Mouse (Mus musculus): ENCODE results near the gene Pik3cd.
"Not testable (repeated sequence)": the region's sequence is repeated elsewhere in the genome, so short reads cannot be mapped to it uniquely, and the experiment has no call there.

The Pik3cd gene

DNA sequence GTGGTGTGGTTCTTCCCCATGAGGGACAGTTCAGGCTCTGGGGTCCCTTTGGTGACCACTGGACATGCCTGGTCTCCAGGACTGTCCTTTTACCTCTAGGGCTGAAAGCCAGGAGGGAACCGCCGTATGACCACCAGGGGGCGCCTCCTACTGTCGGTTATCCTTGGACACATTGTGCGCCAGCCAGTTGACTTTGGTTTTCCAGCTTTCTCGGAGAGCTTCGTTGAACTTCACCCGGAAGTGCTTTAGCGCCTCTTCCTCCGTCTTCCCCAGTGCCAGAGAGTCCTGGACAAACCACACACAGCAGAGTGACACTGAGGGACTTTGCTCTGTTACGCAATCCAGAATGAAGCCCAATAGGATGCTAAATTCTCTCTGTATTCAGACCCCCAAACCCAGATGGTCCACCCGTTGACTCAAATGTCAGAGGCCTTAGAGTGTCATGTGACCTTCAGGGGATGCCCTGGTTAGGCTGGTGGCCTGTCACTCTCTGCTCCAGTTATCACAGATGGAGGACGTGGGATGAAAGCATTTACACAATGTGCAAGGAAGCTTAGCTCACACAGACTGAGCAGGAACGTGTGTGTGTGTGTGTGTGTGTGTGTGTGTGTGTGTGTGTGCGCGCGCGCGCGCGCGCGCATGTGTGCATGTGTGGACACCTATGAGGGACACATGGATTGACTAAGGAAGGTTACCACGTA lies 51.7 kb downstream of the Pik3cd start:
- peak; percentile 47 for DNase-seq (ENCODE audit: low spot score)

DNA sequence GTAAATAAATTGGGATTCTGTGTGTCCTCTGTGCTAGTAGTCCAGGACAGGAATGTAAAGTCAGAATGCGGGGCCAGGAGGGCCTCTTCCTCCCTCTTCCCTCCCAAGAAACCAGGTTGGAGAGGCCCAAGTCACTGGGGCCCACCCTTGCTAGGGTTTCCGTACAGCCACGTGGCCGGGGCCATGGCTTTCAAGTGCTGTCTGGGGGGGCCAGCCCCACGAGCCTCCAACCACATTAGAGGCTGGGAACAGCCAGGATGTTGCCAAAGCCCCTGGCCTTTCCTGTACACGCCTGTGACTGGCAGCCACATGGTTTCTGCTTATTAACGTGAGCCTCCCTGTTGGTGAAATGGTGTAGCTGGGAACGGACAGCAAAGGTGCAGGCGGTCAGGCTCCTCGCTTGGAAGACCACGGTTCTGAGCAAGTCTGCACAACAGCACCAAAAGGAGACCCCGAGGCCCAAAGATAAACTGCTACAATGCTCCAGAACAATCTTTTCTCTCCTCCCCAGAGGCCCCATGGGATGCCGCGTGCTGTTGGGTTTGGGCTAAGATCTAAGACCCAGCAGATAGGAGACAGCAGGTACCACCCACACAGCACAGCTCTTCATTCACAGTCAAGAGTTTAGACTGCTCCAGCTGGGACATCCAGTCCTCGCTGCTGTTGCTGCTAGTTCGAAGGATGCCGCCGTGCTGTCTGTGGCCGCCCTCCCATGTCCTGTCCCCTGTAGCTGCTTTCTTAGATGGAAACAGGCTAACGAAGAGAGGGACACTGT lies 54.2 kb downstream of the Pik3cd start:
- DNase-seq (ENCODE audit: low spot score), result no peak

DNA sequence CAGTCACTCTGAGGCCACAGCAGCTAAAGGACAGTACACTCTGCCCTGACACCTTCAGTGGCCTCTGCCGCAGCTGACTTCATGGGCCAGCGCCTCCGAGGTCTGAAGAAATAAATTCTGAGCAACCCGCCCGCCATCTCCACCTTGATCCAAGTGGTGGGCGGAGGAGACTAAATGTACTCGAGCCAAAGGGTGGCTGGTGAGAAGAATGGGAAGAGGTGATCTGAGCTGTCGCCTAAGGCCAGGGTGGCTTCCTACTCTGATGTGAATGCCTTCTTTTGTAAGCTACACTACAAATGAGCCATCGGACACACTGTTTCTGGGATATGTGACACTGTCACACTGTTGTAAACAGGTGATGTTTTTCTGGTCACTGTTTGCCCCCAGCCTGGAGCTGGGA lies 56.6 kb downstream of the Pik3cd start:
- no peak for DNase-seq (ENCODE audit: low spot score)

DNA sequence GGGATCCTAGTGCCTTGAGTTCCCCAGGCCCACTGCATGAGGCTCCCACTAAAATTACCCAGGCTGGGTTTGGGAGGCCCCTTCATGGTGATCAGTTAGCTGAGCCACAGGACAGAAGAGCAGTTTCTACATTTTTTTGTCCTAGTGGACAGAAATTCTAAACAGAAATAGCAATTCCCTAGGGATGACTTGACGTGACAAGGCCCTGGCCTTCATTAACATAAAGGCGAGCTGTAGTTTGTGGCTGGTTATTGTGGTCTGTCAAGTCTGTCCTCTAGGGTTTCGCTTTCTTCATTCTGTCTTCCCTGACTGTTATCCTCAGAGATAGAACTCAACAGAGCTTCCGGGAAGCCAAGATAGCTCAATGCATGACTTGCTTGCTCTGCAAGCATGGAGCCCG lies 60.4 kb downstream of the Pik3cd start:
- no peak for DNase-seq (ENCODE audit: low spot score)

DNA sequence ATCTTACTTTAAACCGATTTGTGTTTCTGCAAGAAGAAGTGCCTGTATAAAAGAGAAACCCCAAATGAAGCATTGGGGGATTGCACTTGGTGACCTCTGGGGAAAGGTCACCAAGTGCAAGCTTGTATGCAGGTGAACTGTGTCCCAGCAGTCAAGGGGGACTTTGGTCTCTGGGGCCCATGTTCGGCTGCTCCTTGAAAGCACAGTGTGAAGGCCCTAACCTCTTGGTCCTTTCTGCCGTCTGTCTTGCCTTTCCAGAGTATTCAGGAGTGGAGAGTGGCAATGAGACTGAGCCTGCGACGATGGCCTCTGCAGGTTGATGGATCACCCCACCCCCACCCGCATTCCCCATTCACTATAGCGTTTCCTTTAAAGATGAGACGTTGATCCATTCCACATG lies 61.0 kb downstream of the Pik3cd start:
- no peak for DNase-seq (ENCODE audit: low spot score)

DNA sequence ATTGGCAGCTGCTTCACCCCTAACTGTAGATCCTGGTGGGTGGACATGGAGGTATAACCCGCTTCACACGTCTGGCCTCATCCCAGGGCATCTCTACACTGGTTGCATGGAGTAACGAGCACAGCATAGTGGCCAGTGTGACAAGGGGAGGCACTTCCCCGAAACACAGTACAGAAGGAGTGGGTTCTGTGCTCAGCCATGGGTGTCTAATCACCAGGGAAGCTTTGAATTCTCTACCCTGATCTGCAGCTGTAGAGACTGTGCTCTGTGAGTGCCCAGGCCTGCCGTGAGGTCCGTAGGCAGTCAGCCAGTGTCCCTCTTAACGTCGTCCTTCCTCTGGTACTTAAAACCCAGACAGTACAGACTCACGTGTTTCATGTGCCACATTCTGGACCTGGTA lies 61.5 kb downstream of the Pik3cd start:
- no peak for DNase-seq (ENCODE audit: low spot score)

DNA sequence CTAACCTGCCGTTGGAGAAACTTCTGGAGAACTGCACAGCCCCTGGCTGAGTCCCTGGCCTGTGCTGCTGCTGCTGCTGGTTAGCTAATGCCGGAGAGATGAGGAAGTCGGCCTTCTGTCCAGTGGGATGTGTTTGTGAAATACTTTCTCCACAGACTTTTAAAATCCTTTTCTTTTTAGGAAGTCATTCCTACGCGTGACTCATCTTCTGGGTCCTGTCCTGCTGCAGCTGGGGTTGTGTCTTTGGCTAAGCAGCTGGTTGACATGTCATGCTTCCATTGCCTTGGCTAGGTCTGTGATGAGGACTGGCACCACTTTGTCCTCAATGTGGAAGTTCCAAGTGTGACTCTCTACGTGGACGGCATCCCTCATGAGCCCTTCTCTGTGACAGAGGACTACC lies 64.4 kb downstream of the Pik3cd start:
- no peak for DNase-seq (ENCODE audit: low spot score)

DNA sequence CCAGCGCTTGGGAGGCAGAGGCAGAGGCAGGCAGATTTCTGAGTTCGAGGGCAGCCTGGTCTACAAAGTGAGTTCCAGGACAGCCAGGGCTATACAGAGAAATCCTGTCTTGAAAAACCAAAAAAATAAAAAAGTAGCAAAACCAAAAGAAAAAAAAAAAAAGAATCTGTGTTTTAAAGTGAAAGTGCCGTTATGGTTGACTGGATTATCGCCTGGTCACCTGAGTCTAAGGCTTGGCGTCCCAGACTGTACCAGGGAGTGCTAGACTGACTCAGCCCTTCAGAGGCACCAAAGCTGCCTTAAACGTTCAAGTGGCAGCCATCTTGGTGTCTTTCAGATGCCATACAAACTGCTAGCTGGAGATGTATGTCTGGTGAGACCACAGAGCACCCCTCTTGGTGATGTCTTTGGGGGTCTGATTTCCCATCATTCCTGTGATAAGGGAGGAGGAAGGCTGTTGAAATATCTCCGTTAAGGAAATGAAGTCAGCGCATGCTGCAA lies 66.4 kb downstream of the Pik3cd start:
- no peak for DNase-seq (ENCODE audit: low spot score)

DNA sequence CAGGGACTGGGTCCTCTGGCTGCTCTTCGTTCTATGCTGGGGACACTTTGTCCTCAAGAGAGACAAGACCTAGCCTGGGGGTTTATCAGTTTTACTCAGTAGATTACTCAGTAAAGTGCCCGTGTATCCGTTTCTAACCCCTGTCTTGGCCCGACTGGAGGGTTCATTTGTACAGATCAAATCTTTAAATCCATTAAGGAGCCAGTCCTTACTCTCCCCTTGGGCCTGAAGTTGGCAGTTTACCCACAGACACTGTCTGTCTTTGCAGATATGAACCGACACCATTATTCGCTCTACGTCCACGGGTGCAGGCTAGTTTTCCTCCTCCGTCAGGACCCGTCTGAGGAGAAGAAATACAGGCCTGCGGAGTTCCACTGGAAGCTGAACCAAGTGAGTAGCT lies 67.4 kb downstream of the Pik3cd start:
- no peak for DNase-seq (ENCODE audit: low spot score)

DNA sequence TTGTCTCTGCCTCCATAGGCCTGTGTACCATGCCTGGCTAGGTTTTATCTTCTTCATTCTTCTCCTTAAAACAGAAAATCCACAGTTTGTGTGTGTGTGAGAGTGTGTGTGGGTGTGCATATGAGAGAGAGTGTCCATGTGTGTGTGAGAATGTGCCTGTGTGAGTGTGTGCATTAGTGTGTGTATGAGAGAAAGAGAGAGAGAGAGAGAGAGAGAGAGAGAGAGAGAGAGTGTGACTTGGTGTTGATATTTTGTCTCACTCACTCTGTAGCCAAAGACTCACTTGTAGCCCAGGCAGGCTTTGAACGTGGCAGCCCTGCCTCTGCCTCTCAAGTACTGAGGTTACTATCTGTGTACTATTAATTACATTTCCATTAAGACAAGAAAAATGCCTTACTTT lies 68.2 kb downstream of the Pik3cd start:
- no peak for DNase-seq (ENCODE audit: low spot score)

DNA sequence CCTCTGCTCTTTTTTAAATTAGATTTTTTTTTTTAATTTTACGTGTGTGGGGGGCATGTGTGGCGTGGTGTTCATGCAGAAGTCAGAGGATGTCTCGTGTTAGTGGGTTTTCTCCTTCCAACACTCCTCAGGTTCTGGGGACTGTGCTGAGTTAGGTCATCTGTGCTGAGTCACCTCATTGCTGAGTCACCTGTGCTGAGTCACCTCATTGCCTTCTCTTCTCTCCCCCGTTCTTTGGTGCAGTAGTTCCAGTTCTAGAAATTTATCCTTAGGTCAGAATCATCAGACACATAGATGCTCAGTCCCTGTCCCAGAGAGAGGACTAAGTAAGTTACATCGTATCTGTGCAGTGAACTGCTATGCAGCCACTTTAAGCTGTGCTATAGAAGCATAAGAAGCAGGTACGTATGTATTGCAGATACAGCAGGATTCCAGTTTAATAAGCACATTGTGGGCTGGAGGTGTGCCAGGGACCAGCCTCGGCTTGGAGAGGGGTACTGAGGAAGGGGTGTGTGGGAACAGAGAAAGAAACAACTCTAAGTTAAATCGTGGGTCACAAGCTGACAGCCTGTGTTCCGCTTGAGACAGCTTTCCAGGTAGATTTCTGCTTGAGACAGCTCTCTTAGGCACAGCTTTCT lies 69.6 kb downstream of the Pik3cd start:
- no peak for DNase-seq (ENCODE audit: low spot score)

DNA sequence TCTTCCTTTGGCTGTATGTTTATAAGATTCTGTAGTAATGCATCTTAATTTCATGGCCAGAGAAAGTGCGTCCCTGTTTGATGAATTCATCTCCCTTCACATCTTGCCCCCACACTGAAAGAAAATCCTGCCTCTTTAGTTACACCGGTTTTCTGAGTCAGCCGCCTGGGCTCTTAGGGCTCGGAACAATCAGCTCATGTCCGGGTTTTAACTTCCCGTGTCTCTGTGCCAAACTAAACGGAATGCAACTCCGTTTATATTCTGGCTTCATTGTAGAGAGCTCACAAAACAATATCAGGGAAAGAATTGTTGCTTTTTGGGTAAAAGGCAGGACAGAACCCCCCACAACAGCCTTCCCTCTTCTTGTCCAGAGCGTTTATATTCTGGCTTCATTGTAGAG lies 73.6 kb downstream of the Pik3cd start:
- DNase-seq (ENCODE audit: low spot score), result no peak

DNA sequence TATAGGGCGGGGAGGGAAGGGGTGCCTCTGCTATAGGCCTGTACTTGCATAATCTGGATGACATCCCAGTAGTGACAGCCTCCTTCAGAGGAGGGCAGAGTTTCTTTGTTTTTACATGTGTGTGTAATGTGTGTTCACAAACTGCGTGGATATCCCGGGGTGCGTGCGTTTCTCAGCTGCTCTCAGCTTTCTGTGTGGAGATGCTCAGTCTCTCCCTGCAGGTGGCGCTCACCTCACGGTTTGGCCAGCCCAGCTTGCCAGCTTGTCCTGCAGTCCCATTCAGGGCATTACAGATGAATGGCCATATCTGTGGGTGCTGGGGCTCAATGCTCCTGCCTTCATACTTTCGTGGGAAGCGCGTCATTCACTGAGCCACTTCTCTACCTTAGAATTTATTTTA lies 74.0 kb downstream of the Pik3cd start:
- DNase-seq (ENCODE audit: low spot score), result no peak

DNA sequence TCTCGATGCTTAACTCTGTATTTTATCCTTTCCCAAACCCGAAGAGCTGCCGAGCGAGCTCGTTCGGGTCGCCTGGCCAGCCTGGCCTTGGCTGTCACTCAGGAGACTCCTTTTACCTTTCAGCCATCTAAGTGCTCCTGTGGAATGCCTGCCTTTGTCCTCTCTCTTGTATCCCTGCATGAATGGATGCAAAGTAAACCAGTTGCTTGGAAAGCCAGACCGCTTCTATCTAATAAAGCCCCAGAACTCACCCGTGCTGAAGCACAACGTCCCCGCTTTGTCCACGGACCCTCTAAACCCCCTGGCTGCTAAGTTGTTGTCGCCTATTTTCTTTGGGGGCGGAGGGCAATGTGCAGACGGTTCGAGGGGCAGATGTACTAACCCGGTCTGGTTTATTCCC lies 75.6 kb downstream of the Pik3cd start:
- DNase-seq (ENCODE audit: low spot score), result no peak

DNA sequence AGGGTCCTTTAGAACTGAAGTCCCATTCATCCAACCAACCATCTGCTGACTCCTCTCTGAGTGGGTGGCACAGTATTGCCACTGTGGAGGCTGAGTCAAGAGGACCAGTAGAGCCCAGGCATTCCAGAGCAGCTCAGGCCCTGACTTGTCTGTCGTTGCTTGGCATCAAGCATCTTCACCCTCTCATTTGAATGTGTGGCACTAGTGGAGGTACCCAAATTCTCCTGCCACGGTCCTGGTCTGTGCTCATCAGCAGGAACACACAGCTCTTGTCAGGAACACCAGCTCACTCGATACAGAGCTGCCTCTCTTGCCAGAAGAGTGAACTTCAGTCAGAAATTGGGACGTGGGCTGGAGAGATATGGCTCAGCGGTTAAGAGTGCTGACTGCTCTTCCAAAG lies 78.7 kb downstream of the Pik3cd start:
- DNase-seq (ENCODE audit: low spot score), result no peak

DNA sequence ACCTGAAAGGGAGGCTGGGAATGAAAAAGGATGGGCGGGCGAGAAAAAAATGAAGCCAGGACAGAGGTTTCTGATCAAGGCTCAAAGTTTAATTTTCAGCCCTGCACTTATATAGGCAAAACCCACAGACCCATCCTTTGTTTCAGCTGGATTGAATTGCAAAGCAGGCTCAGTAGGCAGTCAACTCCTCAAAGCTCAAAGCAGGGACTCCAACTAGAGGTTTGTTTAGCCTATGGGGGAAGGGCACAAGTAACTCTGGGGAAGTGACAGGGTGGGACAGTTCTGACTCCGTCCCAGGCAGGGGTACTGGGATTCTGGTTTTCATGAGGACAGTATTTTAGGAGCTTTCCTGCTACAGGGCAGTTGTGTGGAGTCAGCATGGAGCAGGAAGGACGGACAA lies 81.1 kb downstream of the Pik3cd start:
- no peak for DNase-seq (ENCODE audit: low spot score)

DNA sequence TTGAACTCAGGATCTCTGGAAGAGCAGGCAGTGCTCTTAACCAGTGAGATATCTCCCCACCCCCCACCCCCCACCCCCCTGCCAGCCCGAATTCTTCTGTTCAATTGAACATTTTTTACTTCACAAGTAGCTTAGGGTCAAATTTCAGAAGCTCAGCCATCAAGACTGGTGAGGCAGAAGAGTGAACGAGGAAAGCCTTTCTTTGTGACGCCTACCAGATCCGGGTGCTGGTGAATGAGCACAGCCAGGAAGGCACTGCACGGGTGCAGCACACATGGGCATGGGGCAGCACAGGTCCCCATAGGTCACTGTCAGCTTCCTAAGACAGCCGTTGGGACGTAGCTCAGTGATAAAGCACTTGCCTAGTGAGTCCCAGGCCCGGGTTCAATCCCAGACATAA lies 82.4 kb downstream of the Pik3cd start:
- no peak for DNase-seq (ENCODE audit: low spot score)

DNA sequence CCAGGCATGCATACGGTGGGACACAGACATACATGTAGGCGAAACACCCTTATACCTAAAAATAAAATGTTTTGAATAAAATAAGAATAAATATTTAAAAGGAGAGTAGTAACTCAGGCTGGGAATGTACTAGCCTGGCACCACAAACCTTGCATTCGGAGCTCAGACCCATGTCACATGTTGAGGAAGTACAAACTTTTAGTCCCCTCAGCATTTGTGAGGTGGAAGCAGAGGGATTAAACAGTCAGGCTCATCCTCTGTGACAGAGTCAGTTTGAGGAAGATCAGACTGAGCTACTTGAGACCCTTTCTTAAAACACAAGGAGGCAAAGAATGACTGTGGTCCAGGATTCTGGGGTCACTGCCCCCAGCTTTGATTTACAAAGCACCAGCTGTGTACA lies 85.4 kb downstream of the Pik3cd start:
- DNase-seq (ENCODE audit: low spot score), result not testable (repeated sequence)

DNA sequence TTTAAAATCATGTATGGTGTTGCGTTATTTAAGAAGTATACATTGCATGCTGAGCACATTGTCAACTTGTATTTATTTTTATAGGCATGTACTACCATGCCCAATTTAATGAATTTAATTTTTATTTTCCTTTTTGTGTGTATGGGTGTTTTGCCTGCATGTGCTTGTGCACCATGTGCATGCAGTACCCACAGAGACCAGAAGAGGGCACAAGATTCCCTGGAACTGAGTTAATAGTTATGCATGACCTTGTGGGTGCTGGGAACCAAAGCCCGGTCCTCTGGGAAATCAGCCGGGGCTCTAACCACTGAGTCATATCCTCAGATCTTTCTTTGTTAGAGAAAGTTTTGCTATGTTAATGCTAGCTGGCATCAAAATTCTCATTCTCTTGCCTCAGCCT lies 87.5 kb downstream of the Pik3cd start:
- DNase-seq (ENCODE audit: low spot score), result no peak

DNA sequence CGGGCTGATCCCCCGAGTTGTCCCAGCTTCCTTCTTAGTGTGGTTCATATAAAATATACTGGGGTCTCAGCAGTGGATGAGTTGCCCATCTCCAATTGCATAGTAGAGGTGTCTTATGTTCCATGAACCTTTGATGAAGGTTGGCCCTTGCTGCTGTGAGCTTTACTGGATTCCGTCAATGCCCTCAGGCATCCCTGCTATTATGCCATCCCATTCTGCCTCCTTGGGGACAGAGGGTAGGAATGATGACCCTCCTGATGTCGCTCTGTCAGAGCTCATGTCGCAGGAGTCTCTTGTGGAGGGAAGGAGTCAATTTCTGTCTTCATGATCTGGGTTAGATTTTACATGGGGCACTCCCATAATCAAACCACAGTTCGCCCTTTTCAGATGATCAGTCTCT lies 88.9 kb downstream of the Pik3cd start:
- not testable (repeated sequence) for DNase-seq (ENCODE audit: low spot score)

DNA sequence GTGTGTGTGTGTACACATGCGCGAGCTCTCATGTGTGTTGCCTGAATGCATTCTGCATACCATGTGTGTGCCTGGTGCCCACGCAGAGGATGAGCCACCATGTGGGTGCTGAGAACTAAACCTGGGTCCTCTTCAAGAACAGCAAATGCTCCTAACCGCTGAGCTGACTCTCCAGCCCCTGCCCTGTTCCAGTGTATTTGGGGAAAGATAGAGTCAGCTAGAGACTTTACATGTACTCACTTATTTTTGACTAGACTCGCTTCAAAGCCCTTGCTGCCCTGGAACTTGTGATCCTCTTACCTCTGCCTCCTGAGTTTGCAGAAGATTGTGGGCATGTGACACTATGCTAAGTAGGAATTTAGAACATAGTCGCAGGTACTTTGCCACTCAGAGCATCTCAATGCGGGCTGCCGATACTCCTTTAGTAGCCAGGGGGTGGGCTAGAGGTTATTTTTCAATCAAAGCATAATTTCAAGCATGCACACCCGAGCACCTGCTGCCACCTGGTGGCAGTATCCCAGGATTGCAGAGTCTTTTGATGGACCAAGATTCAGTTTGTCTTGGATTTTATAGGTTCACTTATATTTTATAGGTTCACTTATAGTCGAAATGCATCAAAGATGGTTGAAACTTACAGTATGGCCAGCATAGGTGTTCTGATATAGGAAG lies 90.9 kb downstream of the Pik3cd start:
- no peak for DNase-seq (ENCODE audit: low spot score)

DNA sequence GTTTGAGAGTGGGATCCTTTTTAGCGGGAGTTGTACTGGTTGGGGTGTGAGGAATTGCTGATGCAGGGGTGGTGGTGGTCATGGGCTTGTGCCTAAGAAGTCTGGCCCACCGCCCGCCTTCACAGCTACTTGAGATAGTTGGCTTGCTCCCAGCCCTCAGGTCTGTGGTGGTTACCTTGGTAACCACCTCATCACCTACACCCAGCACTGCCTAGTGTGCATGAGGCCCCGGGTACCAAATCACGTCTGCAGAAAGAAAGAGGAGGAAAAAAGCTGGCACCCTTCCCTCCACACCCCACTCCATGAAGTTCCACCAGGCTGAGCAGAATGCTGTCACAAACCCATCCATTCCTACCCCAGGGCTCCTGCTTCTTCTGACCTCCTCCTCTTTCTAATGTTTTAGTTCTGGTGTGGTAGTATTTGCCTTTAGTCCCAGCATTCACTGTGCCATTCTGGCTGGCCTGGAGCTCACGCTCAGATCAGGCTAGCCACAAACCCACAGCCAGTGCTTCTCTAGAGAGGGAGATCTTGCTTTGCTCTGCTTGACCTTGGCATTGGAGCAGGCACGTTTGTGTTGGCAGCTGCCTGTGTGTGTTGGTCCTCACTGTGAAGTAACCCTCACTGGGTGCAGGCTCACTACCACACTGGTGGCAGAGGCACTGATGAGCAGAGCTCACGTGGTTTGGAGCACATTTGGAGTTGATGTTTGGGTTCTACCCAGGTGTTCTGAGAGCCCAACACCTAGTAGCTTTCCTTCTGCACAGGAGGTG lies 92.9 kb downstream of the Pik3cd start:
- no peak for DNase-seq (ENCODE audit: low spot score)

Measured in urinary bladder, postnatal 10 days (tissue).